Mouse (Mus musculus): ENCODE data around the gene Dscaml1. TPM values are rescaled to one million over a fixed set of nuclear protein-coding genes. Genes with fewer than 3 reads are reported as not detected.

Gene Dscaml1
- polyA plus RNA-seq, 1 experiment from 2014 or later = 0.83 TPM

- Histone ChIP-seq H3K9ac (replicated peaks) (no peak overlapping the region), H3K27ac (no peak overlapping the region), H3K36me3 (no peaks in the 10 kb centered on the region), H3K4me1 (replicated peaks) (no peaks in the 10 kb centered on the region), H3K9me3 (no peaks in the 10 kb centered on the region), H3K4me3 (replicated peaks) (no peak overlapping the region), H3K4me2 (no peak overlapping the region), H3K27me3 (no peaks in the 10 kb centered on the region)
- no peak for ATAC-seq (ENCODE audit: insufficient number of reproducible peaks, insufficient read depth, low FRiP score, low TSS enrichment, low read depth)
- WGBS = 85% methylated on average over 12 of the region's 12 CpGs
These were observed 60.9 kb downstream of the Dscaml1 start for GRCm38 (mm10) chr9:45487179-45487801.

GRCm38 (mm10) chr9:45490899-45491298 is 64.5 kb downstream of the Dscaml1 start:
- Histone ChIP-seq H3K4me1 (replicated peaks) (no peaks in the 10 kb centered on the region), H3K9me3 (no peaks in the 10 kb centered on the region), H3K27me3 (no peaks in the 10 kb centered on the region), H3K36me3 (no peaks in the 10 kb centered on the region), H3K4me3 (replicated peaks) (no peak overlapping the region), H3K27ac (no peak overlapping the region), H3K4me2 (no peak overlapping the region), H3K9ac (replicated peaks) (no peak overlapping the region)
- no peak for ATAC-seq (ENCODE audit: insufficient number of reproducible peaks, insufficient read depth, low FRiP score, low TSS enrichment, low read depth)
- WGBS = 85% methylated on average over 2 of the region's 2 CpGs

GRCm38 (mm10) chr9:45494889-45495288 is 68.5 kb downstream of the Dscaml1 start:
- ATAC-seq (ENCODE audit: insufficient number of reproducible peaks, insufficient read depth, low FRiP score, low TSS enrichment, low read depth) = no peak
- Histone ChIP-seq H3K4me2 (no peak overlapping the region), H3K4me3 (replicated peaks) (no peak overlapping the region), H3K27ac (no peak overlapping the region), H3K27me3 (no peaks in the 10 kb centered on the region), H3K9me3 (no peaks in the 10 kb centered on the region), H3K9ac (replicated peaks) (no peak overlapping the region), H3K4me1 (replicated peaks) (no peaks in the 10 kb centered on the region), H3K36me3 (no peaks in the 10 kb centered on the region)
- WGBS = 83% methylated on average over 3 of the region's 3 CpGs

GRCm38 (mm10) chr9:45496340-45496739 is 69.9 kb downstream of the Dscaml1 start:
- 86% methylated on average over 3 of the region's 3 CpGs for WGBS
- H3K27ac ChIP-seq = no peak overlapping the region
- no peak for ATAC-seq (ENCODE audit: insufficient number of reproducible peaks, insufficient read depth, low FRiP score, low TSS enrichment, low read depth)
- H3K4me1 ChIP-seq (replicated peaks) = peaks cover under 1% of the 10 kb centered on the region; the same call in 1 of the 2 replicates
- H3K4me3 ChIP-seq (replicated peaks) = no peak overlapping the region
- no peaks in the 10 kb centered on the region for H3K36me3 ChIP-seq
- H3K9me3 ChIP-seq = no peaks in the 10 kb centered on the region
- H3K4me2 ChIP-seq = no peak overlapping the region
- no peaks in the 10 kb centered on the region for H3K27me3 ChIP-seq
- no peak overlapping the region for H3K9ac ChIP-seq (replicated peaks)

GRCm38 (mm10) chr9:45496944-45497343 is 70.5 kb downstream of the Dscaml1 start:
- Histone ChIP-seq H3K9ac (replicated peaks) (no peak overlapping the region), H3K4me3 (replicated peaks) (no peak overlapping the region), H3K27ac (no peak overlapping the region), H3K9me3 (no peaks in the 10 kb centered on the region), H3K4me1 (replicated peaks) (peaks cover 6% of the 10 kb centered on the region), H3K27me3 (no peaks in the 10 kb centered on the region), H3K36me3 (no peaks in the 10 kb centered on the region), H3K4me2 (no peak overlapping the region)
- no peak for ATAC-seq (ENCODE audit: insufficient number of reproducible peaks, insufficient read depth, low FRiP score, low TSS enrichment, low read depth)
- WGBS = 58% methylated on average over 1 of the region's 1 CpGs

- 49% methylated on average over 10 of the region's 10 CpGs for WGBS
- H3K27ac ChIP-seq = peak overlapping the region; percentile 53; the same call in 1 of the 2 replicates
- no peak overlapping the region for H3K9ac ChIP-seq (replicated peaks)
- ATAC-seq (ENCODE audit: insufficient number of reproducible peaks, insufficient read depth, low FRiP score, low TSS enrichment, low read depth) = no peak
- no peak overlapping the region for H3K4me3 ChIP-seq (replicated peaks)
- peaks cover 13% of the 10 kb centered on the region for H3K4me1 ChIP-seq (replicated peaks)
- H3K9me3 ChIP-seq = no peaks in the 10 kb centered on the region
- H3K36me3 ChIP-seq = no peaks in the 10 kb centered on the region
- no peaks in the 10 kb centered on the region for H3K27me3 ChIP-seq
- no peak overlapping the region for H3K4me2 ChIP-seq
These were observed 72.8 kb downstream of the Dscaml1 start for GRCm38 (mm10) chr9:45499267-45499666.

- no peak for ATAC-seq (ENCODE audit: insufficient number of reproducible peaks, insufficient read depth, low FRiP score, low TSS enrichment, low read depth)
- WGBS = 74% methylated on average over 3 of the region's 3 CpGs
- no peaks in the 10 kb centered on the region for H3K9me3 ChIP-seq
- no peak overlapping the region for H3K9ac ChIP-seq (replicated peaks)
- no peak overlapping the region for H3K4me3 ChIP-seq (replicated peaks)
- H3K36me3 ChIP-seq = no peaks in the 10 kb centered on the region
- no peaks in the 10 kb centered on the region; the same call in 1 of the 2 replicates for H3K27me3 ChIP-seq
- H3K4me2 ChIP-seq = no peak overlapping the region
- peaks cover 19% of the 10 kb centered on the region for H3K4me1 ChIP-seq (replicated peaks)
- H3K27ac ChIP-seq = no peak overlapping the region
These were observed 73.7 kb downstream of the Dscaml1 start for GRCm38 (mm10) chr9:45500071-45500595.

GRCm38 (mm10) chr9:45501295-45501927 is 75.0 kb downstream of the Dscaml1 start:
- Histone ChIP-seq H3K9ac (replicated peaks) (no peak overlapping the region), H3K4me3 (replicated peaks) (no peak overlapping the region), H3K4me1 (replicated peaks) (peaks cover 25% of the 10 kb centered on the region), H3K27ac (no peak overlapping the region), H3K9me3 (no peaks in the 10 kb centered on the region), H3K36me3 (no peaks in the 10 kb centered on the region), H3K4me2 (no peak overlapping the region), H3K27me3 (no peaks in the 10 kb centered on the region; the same call in 1 of the 2 replicates)
- WGBS = 50% methylated on average over 5 of the region's 5 CpGs
- no peak for ATAC-seq (ENCODE audit: insufficient number of reproducible peaks, insufficient read depth, low FRiP score, low TSS enrichment, low read depth)

GRCm38 (mm10) chr9:45501963-45502641 is 75.7 kb downstream of the Dscaml1 start:
- Histone ChIP-seq H3K9ac (replicated peaks) (no peak overlapping the region), H3K36me3 (no peaks in the 10 kb centered on the region), H3K4me2 (peak overlapping the region; percentile 16; the same call in 1 of the 2 replicates), H3K27ac (no peak overlapping the region), H3K9me3 (no peaks in the 10 kb centered on the region), H3K4me3 (replicated peaks) (no peak overlapping the region), H3K4me1 (replicated peaks) (peaks cover 25% of the 10 kb centered on the region), H3K27me3 (no peaks in the 10 kb centered on the region; the same call in 1 of the 2 replicates)
- WGBS = 12% methylated on average over 14 of the region's 14 CpGs
- ATAC-seq (ENCODE audit: insufficient number of reproducible peaks, insufficient read depth, low FRiP score, low TSS enrichment, low read depth) = no peak

- Histone ChIP-seq H3K4me3 (replicated peaks) (no peak overlapping the region), H3K4me2 (no peak overlapping the region), H3K27ac (peak overlapping the region; percentile 59; the same call in 1 of the 2 replicates), H3K36me3 (no peaks in the 10 kb centered on the region), H3K4me1 (replicated peaks) (peaks cover 25% of the 10 kb centered on the region), H3K27me3 (peaks cover 3% of the 10 kb centered on the region; the same call in 1 of the 2 replicates), H3K9ac (replicated peaks) (no peak overlapping the region), H3K9me3 (no peaks in the 10 kb centered on the region)
- ATAC-seq (ENCODE audit: insufficient number of reproducible peaks, insufficient read depth, low FRiP score, low TSS enrichment, low read depth) = no peak
- WGBS = 37% methylated on average over 5 of the region's 5 CpGs
These were observed 78.5 kb downstream of the Dscaml1 start for GRCm38 (mm10) chr9:45504977-45505376.

GRCm38 (mm10) chr9:45505487-45505939 is 79.1 kb downstream of the Dscaml1 start:
- Histone ChIP-seq H3K36me3 (no peaks in the 10 kb centered on the region), H3K4me1 (replicated peaks) (peaks cover 25% of the 10 kb centered on the region), H3K27me3 (peaks cover 3% of the 10 kb centered on the region; the same call in 1 of the 2 replicates), H3K4me2 (no peak overlapping the region), H3K4me3 (replicated peaks) (no peak overlapping the region), H3K27ac (no peak overlapping the region), H3K9me3 (no peaks in the 10 kb centered on the region), H3K9ac (replicated peaks) (no peak overlapping the region)
- WGBS = 64% methylated on average over 4 of the region's 4 CpGs
- ATAC-seq (ENCODE audit: insufficient number of reproducible peaks, insufficient read depth, low FRiP score, low TSS enrichment, low read depth) = no peak
